Mouse (Mus musculus) kidney, postnatal 0 days (tissue): ENCODE results near the gene Adh7. TPM values are rescaled to one million over a fixed set of nuclear protein-coding genes. Genes with fewer than 3 reads are reported as not detected.

ENCODE experiments used
- ATAC-seq: fragments of 200-750 bp; cut with Nextera tagmentation; replicated peaks from 2 replicates; pipeline ENCODE4 v1.8.0; 2017; ENCODE audit warnings: low read depth, moderate number of reproducible peaks, moderate TSS enrichment, moderate library complexity; ENCODE audit not compliant: low FRiP score
- DNase-seq: peaks from one replicate; pipeline ENCODE4 v3.0.0-alpha.2; 2016; ENCODE audit warnings: low spot score
- H3K27ac ChIP-seq: fragments of 300-500 bp; sonication (generic); 2 replicates; pipeline ENCODE4 v1.5.1; 2014; ENCODE audit warnings: mild to moderate bottlenecking
- H3K27me3 ChIP-seq: fragments of 300-500 bp; sonication (generic); 2 replicates; pipeline ENCODE4 v1.6.1; 2014; ENCODE audit warnings: low read length, mixed read lengths; ENCODE audit not compliant: insufficient read depth
- H3K36me3 ChIP-seq: fragments of 300-500 bp; sonication (generic); 2 replicates; pipeline ENCODE4 v1.6.1; 2014; ENCODE audit warnings: low read length, mixed read lengths; ENCODE audit not compliant: insufficient read depth
- H3K4me1 ChIP-seq: fragments of 300-500 bp; sonication (generic); replicated peaks from 2 replicates; pipeline ENCODE4 v1.6.1; 2014; ENCODE audit warnings: antibody characterized with exemption, low read length, mixed read lengths; ENCODE audit not compliant: insufficient read depth
- H3K4me2 ChIP-seq: fragments of 300-500 bp; sonication (generic); 2 replicates; pipeline ENCODE4 v1.6.1; 2014; ENCODE audit warnings: mild to moderate bottlenecking, low read length, moderate library complexity, mixed read lengths
- H3K4me3 ChIP-seq: fragments of 300-500 bp; sonication (generic); replicated peaks from 2 replicates; pipeline ENCODE4 v1.5.1; 2014; ENCODE audit warnings: low read depth, low read length
- H3K9ac ChIP-seq: fragments of 300-500 bp; sonication (generic); 2 replicates; pipeline ENCODE4 v1.6.1; 2014; ENCODE audit warnings: low read depth, low read length
- H3K9me3 ChIP-seq: fragments of 300-500 bp; sonication (generic); replicated peaks from 2 replicates; pipeline ENCODE4 v1.6.1; 2016; ENCODE audit warnings: low read length, inconsistent platforms, mixed read lengths
- CTCF ChIP-seq: IDR thresholded peaks from 2 replicates; pipeline ENCODE4 v1.5.1; 2016; ENCODE audit warnings: antibody characterized with exemption, low read depth, mild to moderate bottlenecking, moderate library complexity
- WGBS: fragments of 180-500 bp; shearing (Covaris S2); extraction: QIAGEN DNeasy Blood & Tissue Kit; methylation state at CpG from one replicate; pipeline ENCODE4 v1.1.7; 2014; 5-methylcytosine and 5-hydroxymethylcytosine counted together
- polyA plus RNA-seq: library from polyadenylated mRNA; unstranded; fragments of >200 nt; fragmentation: Nextera tagmentation; extraction: Ambion mirVana; gene quantifications from 2 replicates; pipeline ENCODE4 v1.2.1, GENCODE M21; 2015

Gene Adh7
- polyA plus RNA-seq, 1 experiment from 2014 or later, result 0.55 TPM

DNA sequence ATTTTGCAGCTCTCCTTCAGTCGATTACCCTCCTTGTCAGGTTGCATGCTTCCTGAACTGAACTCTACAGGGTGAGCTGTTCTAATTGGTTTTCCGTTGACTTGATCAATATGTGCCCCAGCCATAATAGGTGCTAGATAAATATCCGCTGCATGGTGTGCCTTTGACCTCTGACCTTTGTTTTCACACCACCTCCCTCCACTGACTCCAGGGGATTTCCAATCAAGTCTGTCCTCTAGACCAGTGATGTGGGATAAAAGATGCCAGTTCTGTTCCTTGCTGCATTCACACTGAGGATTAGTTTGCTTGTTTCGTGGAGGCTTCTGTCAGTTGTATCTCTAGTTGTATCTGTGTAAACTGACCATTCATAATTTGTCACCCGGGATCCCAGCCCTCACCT, 36.6 kb downstream of the Adh7 start:
- DNase-seq (no peak), ATAC-seq (0 out of 2 replicates have a peak, but pooled peaks have one; percentile 17)
- H3K9me3 ChIP-seq, result no peaks in the 10 kb centered on the region
- no peak for TF ChIP-seq CTCF
- no peak overlapping the region for H3K4me2 ChIP-seq
- no peak overlapping the region for H3K9ac ChIP-seq
- H3K4me3 ChIP-seq, result no peak overlapping the region
- 50% methylated on average over 5 of the region's 5 CpGs for WGBS
- no peak overlapping the region for H3K27ac ChIP-seq
- H3K27me3 ChIP-seq, result no peaks in the 10 kb centered on the region
- no peaks in the 10 kb centered on the region for H3K36me3 ChIP-seq
- H3K4me1 ChIP-seq, result no peaks in the 10 kb centered on the region

DNA sequence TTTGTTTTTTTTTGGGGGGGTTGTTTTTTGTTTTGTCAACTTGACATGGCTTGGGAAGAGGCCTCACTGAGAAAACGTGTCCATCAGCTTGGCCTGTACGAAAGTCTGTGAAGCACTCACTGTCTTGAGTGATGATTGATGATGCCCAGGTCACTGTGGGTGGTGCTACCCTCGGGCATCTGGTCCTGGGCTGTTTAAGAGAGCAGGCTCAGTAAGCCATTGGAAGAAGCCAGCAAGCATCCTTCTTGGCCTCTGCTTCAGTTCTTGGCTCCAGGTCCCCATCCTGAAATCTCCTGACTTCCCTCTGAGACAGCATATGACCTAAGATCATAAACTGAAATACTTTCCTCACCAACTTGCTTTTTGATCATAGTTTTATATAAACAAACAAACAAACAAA, 37.8 kb downstream of the Adh7 start:
- TF ChIP-seq CTCF, result no peak
- 34% methylated on average over 3 of the region's 3 CpGs for WGBS
- H3K4me3 ChIP-seq, result no peak overlapping the region
- DNase-seq (no peak), ATAC-seq (no peak; the same call in 1 of the 2 replicates)
- no peaks in the 10 kb centered on the region for H3K9me3 ChIP-seq
- no peaks in the 10 kb centered on the region for H3K27me3 ChIP-seq
- no peaks in the 10 kb centered on the region for H3K36me3 ChIP-seq
- H3K9ac ChIP-seq, result no peak overlapping the region
- no peaks in the 10 kb centered on the region for H3K4me1 ChIP-seq
- H3K4me2 ChIP-seq, result no peak overlapping the region
- no peak overlapping the region for H3K27ac ChIP-seq

- 71% methylated on average over 9 of the region's 9 CpGs for WGBS
- Histone ChIP-seq H3K4me1 (no peaks in the 10 kb centered on the region), H3K36me3 (no peaks in the 10 kb centered on the region), H3K27ac (no peak overlapping the region), H3K27me3 (no peaks in the 10 kb centered on the region), H3K4me2 (no peak overlapping the region), H3K4me3 (no peak overlapping the region), H3K9me3 (no peaks in the 10 kb centered on the region), H3K9ac (no peak overlapping the region)
- ATAC-seq (no peak), DNase-seq (peak; percentile 18)
- TF ChIP-seq CTCF, result no peak
These were observed 38.4 kb downstream of the Adh7 start for GRCm38 (mm10) chr3:138255780-138256550.

- Histone ChIP-seq H3K4me2 (no peak within 1 kb of the TSS), H3K27ac (no peak within 1 kb of the TSS), H3K36me3 (no peaks in the 10 kb centered on the region), H3K9me3 (no peaks in the 10 kb centered on the region), H3K4me1 (no peaks in the 10 kb centered on the region), H3K9ac (no peak within 1 kb of the TSS), H3K4me3 (no peak within 1 kb of the TSS), H3K27me3 (no peaks in the 10 kb centered on the region)
- TF ChIP-seq CTCF, result no peak
- DNase-seq (no peak), ATAC-seq (no peak)
- 57% methylated on average over 11 of the region's 11 CpGs for WGBS
These were observed 43.4 kb downstream of the Adh7 start, which contains the start of gene Adh1 for GRCm38 (mm10) chr3:138260721-138261669. Adh1 (plus strand) TSS chr3:138260991.

- no peaks in the 10 kb centered on the region for H3K27me3 ChIP-seq
- H3K9ac ChIP-seq, result no peak overlapping the region
- no peaks in the 10 kb centered on the region for H3K36me3 ChIP-seq
- no peak overlapping the region for H3K4me3 ChIP-seq
- H3K4me1 ChIP-seq, result no peaks in the 10 kb centered on the region
- H3K4me2 ChIP-seq, result no peak overlapping the region
- ATAC-seq (no peak), DNase-seq (no peak)
- TF ChIP-seq CTCF, result no peak
- WGBS, result 50% methylated on average over 4 of the region's 4 CpGs
- no peaks in the 10 kb centered on the region for H3K9me3 ChIP-seq
- no peak overlapping the region for H3K27ac ChIP-seq
These were observed 45.0 kb downstream of the Adh7 start for GRCm38 (mm10) chr3:138262568-138262967.

GRCm38 (mm10) chr3:138263154-138263930, 45.8 kb downstream of the Adh7 start:
- peak; percentile 57 for DNase-seq
- Histone ChIP-seq H3K27ac (no peak overlapping the region), H3K27me3 (no peaks in the 10 kb centered on the region), H3K4me3 (no peak overlapping the region), H3K36me3 (no peaks in the 10 kb centered on the region), H3K9me3 (no peaks in the 10 kb centered on the region), H3K9ac (no peak overlapping the region), H3K4me1 (no peaks in the 10 kb centered on the region), H3K4me2 (no peak overlapping the region)
- TF ChIP-seq CTCF, result no peak
- ATAC-seq, result no peak
- 50% methylated on average over 5 of the region's 5 CpGs for WGBS
